Mouse (Mus musculus) hindbrain, postnatal 0 days (tissue): ENCODE measurements at regions not wholly inside any gene's neighbourhood (a gene's known extent, or its start where the extent isn't known, plus 50 kb on each side); places are given as distances from the start of the nearest gene placed in this dataset.
A peak's percentile ranks its signal among the peaks of the same experiment; 100 is the strongest.

Experiments
- ATAC-seq: fragments of 200-750 bp; cut with Nextera tagmentation; 2 replicates; pipeline ENCODE4 v1.8.0; 2017; ENCODE audit warnings: mild to moderate bottlenecking, moderate TSS enrichment, moderate library complexity
- DNase-seq: peaks from one replicate; pipeline ENCODE4 v3.0.0-alpha.2; 2015; ENCODE audit warnings: low spot score
- H3K27ac ChIP-seq: fragments of 300-500 bp; sonication (generic); 2 replicates; pipeline ENCODE4 v1.5.1; 2014; ENCODE audit warnings: mild to moderate bottlenecking
- H3K27me3 ChIP-seq: fragments of 300-500 bp; sonication (generic); 2 replicates; pipeline ENCODE4 v1.6.1; 2014; ENCODE audit warnings: low read length, mixed read lengths; ENCODE audit not compliant: insufficient read depth
- H3K36me3 ChIP-seq: fragments of 300-500 bp; sonication (generic); 2 replicates; pipeline ENCODE4 v1.6.1; 2014; ENCODE audit warnings: low read length, mixed read lengths; ENCODE audit not compliant: insufficient read depth
- H3K4me1 ChIP-seq: fragments of 300-500 bp; sonication (generic); 2 replicates; pipeline ENCODE4 v1.6.1; 2014; ENCODE audit warnings: antibody characterized with exemption, low read length, mixed read lengths; ENCODE audit not compliant: insufficient read depth
- H3K4me2 ChIP-seq: fragments of 300-500 bp; sonication (generic); 2 replicates; pipeline ENCODE4 v1.6.1; 2014; ENCODE audit warnings: low read depth, mild to moderate bottlenecking, low read length, moderate library complexity, mixed read lengths
- H3K4me3 ChIP-seq: fragments of 300-500 bp; sonication (generic); 2 replicates; pipeline ENCODE4 v1.5.1; 2014; ENCODE audit warnings: low read length
- H3K9ac ChIP-seq: fragments of 300-500 bp; sonication (generic); replicated peaks from 2 replicates; pipeline ENCODE4 v1.6.1; 2014; ENCODE audit warnings: mild to moderate bottlenecking, low read length, moderate library complexity, mixed read lengths
- H3K9me3 ChIP-seq: fragments of 300-500 bp; sonication (generic); 2 replicates; pipeline ENCODE4 v1.6.1; 2016; ENCODE audit warnings: low read length, mixed read lengths
- CTCF ChIP-seq: IDR thresholded peaks from 2 replicates; pipeline ENCODE4 v1.5.1; 2016; ENCODE audit warnings: antibody characterized with exemption, control low read depth, low read depth
- WGBS: fragments of 180-500 bp; shearing (Covaris S2); extraction: QIAGEN DNeasy Blood & Tissue Kit; methylation state at CpG from one replicate; pipeline ENCODE4 v1.1.7; 2014; 5-methylcytosine and 5-hydroxymethylcytosine counted together

- no peak overlapping the region for H3K4me2 ChIP-seq
- H3K9me3 ChIP-seq, result no peaks in the 10 kb centered on the region
- H3K36me3 ChIP-seq, result no peaks in the 10 kb centered on the region
- no peak overlapping the region for H3K27ac ChIP-seq
- no peaks in the 10 kb centered on the region for H3K27me3 ChIP-seq
- H3K9ac ChIP-seq, result no peak overlapping the region
- DNase-seq (no peak), ATAC-seq (no peak)
- H3K4me1 ChIP-seq, result no peaks in the 10 kb centered on the region; the same call in 1 of the 2 replicates
- H3K4me3 ChIP-seq, result no peak overlapping the region
- TF ChIP-seq CTCF, result no peak
- 64% methylated on average over 5 of the region's 5 CpGs for WGBS
These were observed 211.7 kb downstream of the Olfr1505 start for GRCm38 (mm10) chr19:14124986-14125385.

GRCm38 (mm10) chr19:14128397-14129209 lies 215.3 kb downstream of the Olfr1505 start:
- no peaks in the 10 kb centered on the region for H3K9me3 ChIP-seq
- ATAC-seq (no peak), DNase-seq (no peak)

DNA sequence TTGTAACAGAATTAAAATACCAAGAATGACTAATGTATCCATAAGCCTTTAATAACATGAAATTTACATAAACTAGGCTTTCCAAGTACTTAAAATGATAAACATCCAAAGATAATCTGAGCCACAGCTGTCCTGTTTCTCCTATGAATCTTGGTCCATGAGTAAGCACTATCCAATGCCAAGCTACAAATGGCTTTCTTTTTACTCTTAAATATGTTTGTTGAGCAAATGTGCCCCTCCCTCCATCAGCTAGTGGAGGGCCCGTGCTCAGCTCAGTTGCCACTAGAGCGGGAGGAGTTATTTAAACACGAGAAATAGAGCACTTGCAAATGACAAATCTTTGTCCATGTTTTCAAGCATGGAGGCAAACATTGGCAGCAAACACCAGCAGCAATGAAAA lies 247.9 kb downstream of the Olfr1505 start:
- H3K4me2 ChIP-seq, result no peak overlapping the region
- H3K9ac ChIP-seq, result no peak overlapping the region
- DNase-seq, result no peak
- no peaks in the 10 kb centered on the region for H3K9me3 ChIP-seq
- no peaks in the 10 kb centered on the region for H3K27me3 ChIP-seq
- no peak overlapping the region for H3K4me3 ChIP-seq
- TF ChIP-seq CTCF, result no peak
- H3K27ac ChIP-seq, result no peak overlapping the region
- no peaks in the 10 kb centered on the region for H3K36me3 ChIP-seq
- whole genome bisulfite sequencing, result 53% methylated on average over 3 of the region's 3 CpGs
- H3K4me1 ChIP-seq, result no peaks in the 10 kb centered on the region
- ATAC-seq, result no peak

More at GRCm38 (mm10) chr19:14128397-14129209, 215.3 kb downstream of the Olfr1505 start:
- Histone ChIP-seq H3K4me2 (no peak overlapping the region), H3K27me3 (no peaks in the 10 kb centered on the region), H3K27ac (no peak overlapping the region), H3K4me1 (no peaks in the 10 kb centered on the region; the same call in 1 of the 2 replicates), H3K4me3 (no peak overlapping the region), H3K9ac (no peak overlapping the region), H3K36me3 (no peaks in the 10 kb centered on the region)
- 61% methylated on average over 8 of the region's 8 CpGs for WGBS
- TF ChIP-seq CTCF, result no peak

DNA sequence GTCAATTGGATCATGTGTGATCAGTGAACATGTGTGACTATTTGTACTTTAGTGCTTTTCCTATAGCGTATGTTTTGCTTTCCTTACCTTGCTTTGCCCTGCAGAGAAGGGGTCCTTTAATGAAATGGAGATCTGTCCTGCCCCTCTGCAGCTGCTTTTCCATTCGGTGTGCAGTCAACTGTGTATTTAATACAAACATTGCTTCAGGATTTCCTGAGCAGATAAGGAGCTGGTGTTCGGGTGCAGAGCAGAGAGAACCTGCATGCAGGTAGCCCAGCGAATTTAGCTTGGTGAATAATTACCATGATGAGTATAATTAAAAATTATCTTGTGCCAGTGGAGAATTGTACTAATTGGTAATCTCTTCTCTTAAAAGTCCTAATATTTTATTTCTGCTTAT lies 249.4 kb downstream of the Olfr1505 start:
- DNase-seq, result no peak
- no peaks in the 10 kb centered on the region for H3K27me3 ChIP-seq
- no peak overlapping the region for H3K9ac ChIP-seq
- WGBS, result 64% methylated on average over 4 of the region's 4 CpGs
- H3K9me3 ChIP-seq, result no peaks in the 10 kb centered on the region
- H3K4me3 ChIP-seq, result no peak overlapping the region
- H3K36me3 ChIP-seq, result no peaks in the 10 kb centered on the region
- no peak for TF ChIP-seq CTCF
- no peak for ATAC-seq
- no peak overlapping the region for H3K27ac ChIP-seq
- no peaks in the 10 kb centered on the region for H3K4me1 ChIP-seq
- no peak overlapping the region for H3K4me2 ChIP-seq

DNA sequence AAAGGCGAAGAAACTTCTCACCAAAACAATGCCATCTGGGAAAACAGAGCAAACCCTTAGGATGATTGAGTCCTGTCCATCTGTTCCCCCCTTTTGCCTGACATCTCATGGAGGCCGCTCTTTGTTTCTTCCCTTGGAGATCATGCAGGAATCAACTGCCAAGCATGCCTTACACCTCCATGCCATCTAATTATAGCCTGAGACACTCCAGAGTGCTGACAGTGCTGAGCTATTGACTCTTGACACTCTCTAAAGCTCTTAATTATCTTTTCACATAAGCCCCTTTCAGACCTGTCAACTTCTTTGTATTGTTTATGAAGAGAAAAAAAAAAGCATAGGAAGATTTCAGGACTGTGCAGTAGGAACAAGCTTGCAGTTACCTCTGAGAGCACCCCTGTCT lies 252.4 kb downstream of the Olfr1505 start:
- H3K27ac ChIP-seq, result no peak overlapping the region
- H3K4me2 ChIP-seq, result no peak overlapping the region
- DNase-seq, result peak; percentile 39
- H3K9me3 ChIP-seq, result no peaks in the 10 kb centered on the region
- no peak for TF ChIP-seq CTCF
- no peak overlapping the region for H3K9ac ChIP-seq
- no peaks in the 10 kb centered on the region for H3K4me1 ChIP-seq
- WGBS, result 54% methylated on average over 2 of the region's 2 CpGs
- no peaks in the 10 kb centered on the region for H3K36me3 ChIP-seq
- H3K4me3 ChIP-seq, result no peak overlapping the region
- no peaks in the 10 kb centered on the region for H3K27me3 ChIP-seq
- 0 out of 2 replicates have a peak, but pooled peaks have one; percentile 35 for ATAC-seq

DNA sequence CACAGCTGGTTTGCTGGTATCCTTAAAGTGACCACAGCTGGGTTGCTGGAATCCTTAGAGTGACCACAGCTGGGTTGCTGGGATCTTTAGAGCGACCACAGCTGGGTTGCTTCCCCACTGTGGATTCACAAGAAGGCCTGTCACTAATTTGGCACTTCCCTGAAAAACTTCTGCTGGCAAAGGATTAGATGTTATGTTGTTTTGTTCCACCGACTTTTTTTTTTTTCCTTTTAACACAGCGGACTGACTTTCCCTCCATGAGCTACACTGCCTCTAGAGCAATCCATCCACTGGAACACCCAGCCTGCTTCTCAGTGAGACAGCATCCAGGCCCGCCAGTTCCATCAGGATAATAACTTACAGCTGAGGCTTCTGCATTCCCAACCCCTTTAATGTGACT lies 266.9 kb downstream of the Olfr1505 start:
- Histone ChIP-seq H3K27ac (no peak overlapping the region), H3K4me1 (no peaks in the 10 kb centered on the region), H3K27me3 (no peaks in the 10 kb centered on the region), H3K4me2 (no peak overlapping the region), H3K9me3 (no peaks in the 10 kb centered on the region), H3K9ac (no peak overlapping the region), H3K36me3 (no peaks in the 10 kb centered on the region), H3K4me3 (no peak overlapping the region)
- no peak for TF ChIP-seq CTCF
- WGBS, result 24% methylated on average over 4 of the region's 4 CpGs
- DNase-seq, result peak; percentile 3
- ATAC-seq, result no peak

DNA sequence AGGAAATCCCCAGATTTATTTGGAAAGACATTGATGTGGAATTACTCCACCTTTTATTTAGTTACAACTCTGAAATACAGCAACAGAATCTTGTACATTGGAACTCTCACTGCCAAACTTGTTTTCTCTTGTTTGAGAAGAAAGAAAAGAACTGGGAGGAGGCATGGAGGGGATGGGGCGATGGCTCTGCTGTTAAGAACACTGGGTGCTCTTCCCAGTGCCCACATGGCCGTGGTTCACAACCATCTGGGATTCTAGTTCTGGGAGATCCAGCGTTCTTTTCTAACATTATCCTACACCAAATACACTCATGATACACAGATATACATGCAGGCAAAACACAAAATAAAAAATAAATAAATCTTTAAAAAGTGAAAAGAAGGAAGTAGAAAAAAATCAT lies 267.6 kb downstream of the Olfr1505 start:
- H3K4me3 ChIP-seq, result no peak overlapping the region
- no peak overlapping the region for H3K9ac ChIP-seq
- H3K4me2 ChIP-seq, result no peak overlapping the region
- H3K36me3 ChIP-seq, result no peaks in the 10 kb centered on the region
- ATAC-seq (no peak), DNase-seq (no peak)
- no peak for TF ChIP-seq CTCF
- no peaks in the 10 kb centered on the region for H3K27me3 ChIP-seq
- H3K27ac ChIP-seq, result no peak overlapping the region
- no peaks in the 10 kb centered on the region for H3K9me3 ChIP-seq
- H3K4me1 ChIP-seq, result no peaks in the 10 kb centered on the region
- 68% methylated on average over 3 of the region's 3 CpGs for WGBS
